Mouse (Mus musculus): ENCODE measurements around the gene 1700056E22Rik. TPM values are rescaled to one million over a fixed set of nuclear protein-coding genes. Genes with fewer than 3 reads are reported as not detected.

Gene 1700056E22Rik
- polyA plus RNA-seq, 1 experiment, result 0.63 TPM

- Histone ChIP-seq H3K4me3 (ENCODE audit: low read depth, low read length) (no peak overlapping the region), H3K36me3 (ENCODE audit: control insufficient read depth, insufficient read depth, low read length, poor library complexity, severe bottlenecking) (no peaks in the 10 kb centered on the region), H3K9me3 (replicated peaks; ENCODE audit: control insufficient read depth, insufficient read depth, low read length, poor library complexity, severe bottlenecking) (no peaks in the 10 kb centered on the region), H3K27ac (ENCODE audit: insufficient read depth, low read length) (no peak overlapping the region), H3K4me1 (ENCODE audit: control insufficient read depth, insufficient read depth, low read length) (peaks cover 8% of the 10 kb centered on the region), H3K27me3 (ENCODE audit: control insufficient read depth, insufficient read depth, low read length, poor library complexity, severe bottlenecking) (no peaks in the 10 kb centered on the region), H3K9ac (ENCODE audit: low read depth, poor library complexity, severe bottlenecking) (no peak overlapping the region)
- TF ChIP-seq EP300 (IDR thresholded peaks at IDR 0.05; ENCODE audit: insufficient read depth, low read depth, low read length), result no peak
- no peak for TF ChIP-seq POLR2A (IDR thresholded peaks at IDR 0.05; ENCODE audit: insufficient read depth, low read length)
- no peak for TF ChIP-seq CTCF (IDR thresholded peaks at IDR 0.05; ENCODE audit: low read depth, low read length)
Measured at GRCm38 (mm10) chr1:184019722-184020107, 14.4 kb downstream of the 1700056E22Rik start.

GRCm38 (mm10) chr1:184019042-184019721, 14.9 kb downstream of the 1700056E22Rik start:
- H3K27me3 ChIP-seq (ENCODE audit: control insufficient read depth, insufficient read depth, low read length, poor library complexity, severe bottlenecking), result no peaks in the 10 kb centered on the region
- TF ChIP-seq CTCF (IDR thresholded peaks at IDR 0.05; ENCODE audit: low read depth, low read length), result no peak
- TF ChIP-seq POLR2A (IDR thresholded peaks at IDR 0.05; ENCODE audit: insufficient read depth, low read length), result no peak
- no peak for TF ChIP-seq EP300 (IDR thresholded peaks at IDR 0.05; ENCODE audit: insufficient read depth, low read depth, low read length)

GRCm38 (mm10) chr1:184017606-184018005, 16.5 kb downstream of the 1700056E22Rik start:
- Histone ChIP-seq H3K27ac (ENCODE audit: insufficient read depth, low read length) (no peak overlapping the region), H3K4me1 (ENCODE audit: control insufficient read depth, insufficient read depth, low read length) (peaks cover 6% of the 10 kb centered on the region), H3K4me3 (ENCODE audit: low read depth, low read length) (no peak overlapping the region), H3K36me3 (ENCODE audit: control insufficient read depth, insufficient read depth, low read length, poor library complexity, severe bottlenecking) (no peaks in the 10 kb centered on the region), H3K27me3 (ENCODE audit: control insufficient read depth, insufficient read depth, low read length, poor library complexity, severe bottlenecking) (no peaks in the 10 kb centered on the region), H3K9ac (ENCODE audit: low read depth, poor library complexity, severe bottlenecking) (no peak overlapping the region), H3K9me3 (replicated peaks; ENCODE audit: control insufficient read depth, insufficient read depth, low read length, poor library complexity, severe bottlenecking) (no peaks in the 10 kb centered on the region)
- TF ChIP-seq CTCF (IDR thresholded peaks at IDR 0.05; ENCODE audit: low read depth, low read length) (no peak), POLR2A (IDR thresholded peaks at IDR 0.05; ENCODE audit: insufficient read depth, low read length) (no peak), EP300 (IDR thresholded peaks at IDR 0.05; ENCODE audit: insufficient read depth, low read depth, low read length) (no peak)

More at GRCm38 (mm10) chr1:184019042-184019721, 14.9 kb downstream of the 1700056E22Rik start:
- Histone ChIP-seq H3K27ac (ENCODE audit: insufficient read depth, low read length) (no peak overlapping the region), H3K9me3 (replicated peaks; ENCODE audit: control insufficient read depth, insufficient read depth, low read length, poor library complexity, severe bottlenecking) (no peaks in the 10 kb centered on the region), H3K36me3 (ENCODE audit: control insufficient read depth, insufficient read depth, low read length, poor library complexity, severe bottlenecking) (no peaks in the 10 kb centered on the region), H3K9ac (ENCODE audit: low read depth, poor library complexity, severe bottlenecking) (no peak overlapping the region), H3K4me3 (ENCODE audit: low read depth, low read length) (no peak overlapping the region), H3K4me1 (ENCODE audit: control insufficient read depth, insufficient read depth, low read length) (peaks cover 8% of the 10 kb centered on the region)

GRCm38 (mm10) chr1:184015995-184016730, 17.9 kb downstream of the 1700056E22Rik start:
- Histone ChIP-seq H3K27me3 (ENCODE audit: control insufficient read depth, insufficient read depth, low read length, poor library complexity, severe bottlenecking) (no peaks in the 10 kb centered on the region), H3K4me1 (ENCODE audit: control insufficient read depth, insufficient read depth, low read length) (peaks cover 6% of the 10 kb centered on the region), H3K9me3 (replicated peaks; ENCODE audit: control insufficient read depth, insufficient read depth, low read length, poor library complexity, severe bottlenecking) (no peaks in the 10 kb centered on the region), H3K27ac (ENCODE audit: insufficient read depth, low read length) (no peak overlapping the region), H3K36me3 (ENCODE audit: control insufficient read depth, insufficient read depth, low read length, poor library complexity, severe bottlenecking) (no peaks in the 10 kb centered on the region), H3K4me3 (ENCODE audit: low read depth, low read length) (no peak overlapping the region), H3K9ac (ENCODE audit: low read depth, poor library complexity, severe bottlenecking) (no peak overlapping the region)
- TF ChIP-seq EP300 (IDR thresholded peaks at IDR 0.05; ENCODE audit: insufficient read depth, low read depth, low read length) (no peak), POLR2A (IDR thresholded peaks at IDR 0.05; ENCODE audit: insufficient read depth, low read length) (no peak), CTCF (IDR thresholded peaks at IDR 0.05; ENCODE audit: low read depth, low read length) (no peak)

GRCm38 (mm10) chr1:184014091-184014490, 20.0 kb downstream of the 1700056E22Rik start:
- TF ChIP-seq CTCF (IDR thresholded peaks at IDR 0.05; ENCODE audit: low read depth, low read length) (no peak), EP300 (IDR thresholded peaks at IDR 0.05; ENCODE audit: insufficient read depth, low read depth, low read length) (no peak), POLR2A (IDR thresholded peaks at IDR 0.05; ENCODE audit: insufficient read depth, low read length) (no peak)

GRCm38 (mm10) chr1:184013106-184013505, 21.0 kb downstream of the 1700056E22Rik start, which contains the start of gene Dusp10:
Gene Dusp10 (plus strand): TSS chr1:184013302.
- H3K9me3 ChIP-seq (replicated peaks; ENCODE audit: control insufficient read depth, insufficient read depth, low read length, poor library complexity, severe bottlenecking), result no peaks in the 10 kb centered on the region

More at GRCm38 (mm10) chr1:184014091-184014490, 20.0 kb downstream of the 1700056E22Rik start:
- H3K9ac ChIP-seq (ENCODE audit: low read depth, poor library complexity, severe bottlenecking), result no peak overlapping the region
- H3K9me3 ChIP-seq (replicated peaks; ENCODE audit: control insufficient read depth, insufficient read depth, low read length, poor library complexity, severe bottlenecking), result no peaks in the 10 kb centered on the region
- H3K27ac ChIP-seq (ENCODE audit: insufficient read depth, low read length), result no peak overlapping the region
- H3K4me3 ChIP-seq (ENCODE audit: low read depth, low read length), result no peak overlapping the region
- H3K27me3 ChIP-seq (ENCODE audit: control insufficient read depth, insufficient read depth, low read length, poor library complexity, severe bottlenecking), result no peaks in the 10 kb centered on the region
- H3K36me3 ChIP-seq (ENCODE audit: control insufficient read depth, insufficient read depth, low read length, poor library complexity, severe bottlenecking), result no peaks in the 10 kb centered on the region
- peaks cover 2% of the 10 kb centered on the region for H3K4me1 ChIP-seq (ENCODE audit: control insufficient read depth, insufficient read depth, low read length)

More at GRCm38 (mm10) chr1:184013106-184013505, 21.0 kb downstream of the 1700056E22Rik start, which contains the start of gene Dusp10:
- H3K36me3 ChIP-seq (ENCODE audit: control insufficient read depth, insufficient read depth, low read length, poor library complexity, severe bottlenecking), result no peaks in the 10 kb centered on the region
- no peaks in the 10 kb centered on the region for H3K27me3 ChIP-seq (ENCODE audit: control insufficient read depth, insufficient read depth, low read length, poor library complexity, severe bottlenecking)
- no peak within 1 kb of the TSS for H3K4me3 ChIP-seq (ENCODE audit: low read depth, low read length)
- no peak within 1 kb of the TSS for H3K27ac ChIP-seq (ENCODE audit: insufficient read depth, low read length)
- peaks cover 2% of the 10 kb centered on the region for H3K4me1 ChIP-seq (ENCODE audit: control insufficient read depth, insufficient read depth, low read length)
- TF ChIP-seq POLR2A (IDR thresholded peaks at IDR 0.05; ENCODE audit: insufficient read depth, low read length), result no peak
- no peak for TF ChIP-seq CTCF (IDR thresholded peaks at IDR 0.05; ENCODE audit: low read depth, low read length)
- TF ChIP-seq EP300 (IDR thresholded peaks at IDR 0.05; ENCODE audit: insufficient read depth, low read depth, low read length), result no peak
- H3K9ac ChIP-seq (ENCODE audit: low read depth, poor library complexity, severe bottlenecking), result no peak within 1 kb of the TSS

Measured in ES-Bruce4 (cell line).